Comparison of ENCODE assay signal across 15 mouse cellular contexts in genomic region chr4:142250054-142250453, GRCm38 (mm10). TPM values are rescaled to one million over a fixed set of nuclear protein-coding genes. Genes with fewer than 3 reads are reported as not detected.
A peak's percentile ranks its signal among the peaks of the same experiment; 100 is the strongest.
DNase-seq lines count a peak whose midpoint lies in the region; ATAC-seq and TF ChIP-seq lines count a peak whose summit lies in the region.
"Had no signal": no experiment of that assay in that cellular context is flagged by ENCODE, and none has a peak within 500 bp of the region (broad histone marks: within the 10 kb centered on the region; RNA-seq: fewer than 3 reads in every experiment).

No protein-coding gene starts in this region.

- no peak overlapping the region for H3K4me3 ChIP-seq in midbrain, embryonic 13.5 days (replicated peaks)
- no peak overlapping the region for H3K4me3 ChIP-seq in midbrain, embryonic 14.5 days (replicated peaks; ENCODE audit: low read depth, low read length)
- H3K4me3 ChIP-seq in ES-Bruce4 (ENCODE audit: low read depth, low read length) (no peak overlapping the region), ES-E14 (ENCODE audit: insufficient read depth in 1 of 2, low read depth in 1 of 2, low read length in 2 of 2, poor library complexity in 1 of 2, severe bottlenecking in 1 of 2) (no peak overlapping the region)
- H3K4me3 ChIP-seq: embryonic facial prominence, embryonic 13.5 days; embryonic facial prominence, embryonic 15.5 days; erythroblast, embryonic 14.5 days; forebrain, embryonic 13.5 days; forebrain, embryonic 15.5 days had no signal

- H3K9ac ChIP-seq in midbrain, embryonic 13.5 days (replicated peaks): no peak overlapping the region
- no peak overlapping the region for H3K9ac ChIP-seq in midbrain, embryonic 14.5 days (replicated peaks; ENCODE audit: low read length)
- H3K9ac ChIP-seq in ES-Bruce4 (ENCODE audit: low read depth, poor library complexity, severe bottlenecking) (no peak overlapping the region), ES-E14 (ENCODE audit: insufficient read depth, low read depth, low read length, poor library complexity, severe bottlenecking) (no peak overlapping the region)
- H3K9ac ChIP-seq: embryonic facial prominence, embryonic 13.5 days; embryonic facial prominence, embryonic 15.5 days; forebrain, embryonic 13.5 days; forebrain, embryonic 15.5 days; forebrain, postnatal 0 days had no signal

- H3K4me2 ChIP-seq in midbrain, embryonic 13.5 days (replicated peaks): no peak overlapping the region
- H3K4me2 ChIP-seq in midbrain, embryonic 14.5 days (ENCODE audit: low read length): no peak overlapping the region
- H3K4me2 ChIP-seq: embryonic facial prominence, embryonic 13.5 days; embryonic facial prominence, embryonic 15.5 days; forebrain, embryonic 13.5 days; forebrain, embryonic 15.5 days had no signal

- H3K27ac ChIP-seq in midbrain, embryonic 13.5 days: no peak overlapping the region
- no peak overlapping the region for H3K27ac ChIP-seq in midbrain, embryonic 14.5 days (replicated peaks; ENCODE audit: low read depth, low read length)
- H3K27ac ChIP-seq in ES-Bruce4 (ENCODE audit: insufficient read depth, low read length): no peak overlapping the region
- no peak overlapping the region for H3K27ac ChIP-seq in ES-E14 (ENCODE audit: insufficient read depth, low read depth, low read length, poor library complexity, severe bottlenecking)
- H3K27ac ChIP-seq: embryonic facial prominence, embryonic 13.5 days; embryonic facial prominence, embryonic 15.5 days; forebrain, embryonic 13.5 days; forebrain, embryonic 15.5 days had no signal

- 95% methylated on average over 8 of the region's 8 CpGs for WGBS in midbrain, embryonic 13.5 days
- WGBS in midbrain, embryonic 14.5 days: 93% methylated on average over 8 of the region's 8 CpGs

- no peaks in the 10 kb centered on the region for H3K36me3 ChIP-seq in midbrain, embryonic 13.5 days
- H3K36me3 ChIP-seq in midbrain, embryonic 14.5 days (ENCODE audit: control insufficient read depth, insufficient read depth, low read length): no peaks in the 10 kb centered on the region
- no peaks in the 10 kb centered on the region for H3K36me3 ChIP-seq in ES-Bruce4 (ENCODE audit: control insufficient read depth, insufficient read depth, low read length, poor library complexity, severe bottlenecking)
- no peaks in the 10 kb centered on the region for H3K36me3 ChIP-seq in ES-E14 (ENCODE audit: control insufficient read depth, insufficient read depth, low read length, poor library complexity, severe bottlenecking)
- H3K36me3 ChIP-seq: embryonic facial prominence, embryonic 13.5 days; embryonic facial prominence, embryonic 15.5 days; forebrain, embryonic 15.5 days had no signal

- no peak for TF ChIP-seq POLR2A in ES-Bruce4 (IDR thresholded peaks at IDR 0.05; ENCODE audit: insufficient read depth, low read length)

- no peaks in the 10 kb centered on the region for H3K9me3 ChIP-seq in midbrain, embryonic 13.5 days
- peaks cover 3% of the 10 kb centered on the region; the same call in 1 of the 2 replicates for H3K9me3 ChIP-seq in midbrain, embryonic 14.5 days (ENCODE audit: control insufficient read depth, low read length)
- H3K9me3 ChIP-seq in ES-Bruce4 (replicated peaks; ENCODE audit: control insufficient read depth, insufficient read depth, low read length, poor library complexity, severe bottlenecking) (no peaks in the 10 kb centered on the region), ES-E14 (ENCODE audit: control insufficient read depth, insufficient read depth, low read depth, low read length) (no peaks in the 10 kb centered on the region)
- H3K9me3 ChIP-seq: embryonic facial prominence, embryonic 13.5 days; embryonic facial prominence, embryonic 15.5 days; forebrain, embryonic 13.5 days; forebrain, embryonic 15.5 days had no signal

- H3K27me3 ChIP-seq in midbrain, embryonic 13.5 days: no peaks in the 10 kb centered on the region
- H3K27me3 ChIP-seq in midbrain, embryonic 14.5 days (ENCODE audit: control insufficient read depth, insufficient read depth, low read length): no peaks in the 10 kb centered on the region
- no peaks in the 10 kb centered on the region for H3K27me3 ChIP-seq in ES-Bruce4 (ENCODE audit: control insufficient read depth, insufficient read depth, low read length, poor library complexity, severe bottlenecking)
- H3K27me3 ChIP-seq: embryonic facial prominence, embryonic 13.5 days; embryonic facial prominence, embryonic 15.5 days; forebrain, embryonic 13.5 days; forebrain, embryonic 15.5 days had no signal

- ATAC-seq in midbrain, embryonic 13.5 days: peak; percentile 2; the same call in 1 of the 2 replicates
- ATAC-seq in midbrain, embryonic 14.5 days (ENCODE audit: low FRiP score, low TSS enrichment): no peak
- ATAC-seq: CD4-positive, CD25-positive, alpha-beta regulatory T cell, adult 4 months; forebrain, postnatal 0 days had no signal

- H3K4me1 ChIP-seq in midbrain, embryonic 13.5 days (replicated peaks): peaks cover 31% of the 10 kb centered on the region
- H3K4me1 ChIP-seq in midbrain, embryonic 14.5 days (ENCODE audit: control insufficient read depth, insufficient read depth, low read length): peaks cover 11% of the 10 kb centered on the region; the same call in 1 of the 2 replicates
- peaks cover 10% of the 10 kb centered on the region for H3K4me1 ChIP-seq in ES-Bruce4 (ENCODE audit: control insufficient read depth, insufficient read depth, low read length)
- peaks cover 2 to 23% of the 10 kb centered on the region in 2 experiments for H3K4me1 ChIP-seq in ES-E14 (ENCODE audit: control insufficient read depth in 2 of 2, insufficient read depth in 2 of 2, low read length in 2 of 2, poor library complexity in 1 of 2)

- DNase-seq in midbrain, embryonic 14.5 days: no peak
- DNase-seq in ES-E14 (ENCODE audit: low read depth, low spot score) (no peak), ZHBTc4 (ENCODE audit: low read depth, low spot score) (peak; percentile 51)
- DNase-seq in thymus, postnatal 10 days (ENCODE audit: low spot score in 2 of 2): no peak
- DNase-seq in cerebellum, adult 11 months: no peak

- in situ Hi-C loops in ES-E14 (cut with MboI; ENCODE audit: low sequenced_read_pairs in 2 of 2, unreplicated experiment in 2 of 2): no loop called here

- TF ChIP-seq EP300 in ES-Bruce4 (IDR thresholded peaks at IDR 0.05; ENCODE audit: insufficient read depth, low read depth, low read length): peak; percentile 91

- TF ChIP-seq CTCF in ES-Bruce4 (IDR thresholded peaks at IDR 0.05; ENCODE audit: low read depth, low read length): no peak

TF ChIP-seq in ES-E14, 5 proteins besides CTCF, POLR2A, EP300 and RAD21:
- no peak for TF ChIP-seq HCFC1 (IDR thresholded peaks at IDR 0.05; ENCODE audit: borderline replicate concordance, insufficient read depth, low read length)
- TF ChIP-seq MAFK (IDR thresholded peaks at IDR 0.05; ENCODE audit: insufficient read depth, low read depth, low read length): peak; percentile 84

RNA-seq across cellular contexts. Expression of gene Kazn, which starts 10.9 kb away (rescaled TPM):
- polyA plus RNA-seq in midbrain, embryonic 13.5 days (2015; fragmentation: Nextera tagmentation; extraction: Ambion mirVana): 18.7 and 23.5 TPM in 2 replicates
- 19.9 and 27.1 TPM in 2 replicates for polyA plus RNA-seq in midbrain, embryonic 14.5 days (2014; fragmentation: Nextera tagmentation; extraction: Ambion mirVana)
- 80.2 and 84.3 TPM in 2 replicates for polyA plus RNA-seq in ES-Bruce4 (2011; ENCODE audit: insufficient read depth, insufficient read length, low read depth, missing spikeins)
- total RNA-seq in ES-E14 (2012; rRNA removed): 14.0 and 24.3 TPM in 2 replicates
- total RNA-seq: MEL had no signal
- polyA plus RNA-seq: CD4-positive, CD25-positive, alpha-beta regulatory T cell, adult 4 months had no signal
